Mouse (Mus musculus): ENCODE measurements around the gene Gpr180. TPM values are rescaled to one million over a fixed set of nuclear protein-coding genes. Genes with fewer than 3 reads are reported as not detected.

Gene Gpr180
- polyA plus RNA-seq, 1 experiment: 26.1 TPM

GRCm38 (mm10) chr14:118173590-118174203 lies 36.7 kb downstream of the Gpr180 start:
- TF ChIP-seq CTCF (IDR thresholded peaks at IDR 0.05; ENCODE audit: insufficient read depth, low read length): no peak
- no peak for DNase-seq
- WGBS: 62% methylated on average over 11 of the region's 11 CpGs

DNA sequence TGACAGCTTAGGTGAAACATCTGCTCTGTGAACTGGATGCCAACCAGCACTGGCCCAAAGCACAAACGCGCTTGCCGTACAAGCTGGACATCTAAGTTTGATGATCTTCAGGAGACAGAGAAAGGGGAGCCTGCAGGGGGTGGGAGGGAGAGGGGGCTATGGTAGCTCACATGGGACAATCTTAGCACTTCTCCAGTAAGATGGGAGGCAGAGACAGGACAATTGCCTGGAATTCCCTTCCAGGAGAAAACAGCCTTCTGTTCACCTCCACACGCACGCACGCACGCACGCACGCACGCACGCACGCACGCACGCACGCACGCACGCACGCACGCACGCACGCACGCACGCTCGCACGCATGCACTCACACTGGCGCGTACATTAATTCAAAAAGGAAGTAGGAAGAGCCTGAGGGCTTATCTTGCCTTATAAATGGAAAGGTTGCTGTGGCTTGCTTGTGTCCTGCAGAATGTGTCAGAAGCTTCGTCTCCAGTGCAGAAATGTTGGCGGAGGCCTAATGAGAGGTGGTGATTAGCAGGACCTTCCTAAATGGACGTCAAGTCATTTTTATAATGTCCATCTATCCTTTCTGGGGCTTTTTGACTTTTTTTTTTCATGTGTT lies 38.2 kb downstream of the Gpr180 start:
- no peak for DNase-seq
- H3K4me1 ChIP-seq (ENCODE audit: control insufficient read depth, insufficient read depth, low read length): no peaks in the 10 kb centered on the region
- TF ChIP-seq POLR2A (IDR thresholded peaks at IDR 0.05; ENCODE audit: borderline replicate concordance, extremely low read depth, low read depth, low read length): no peak
- no peak for TF ChIP-seq CTCF (IDR thresholded peaks at IDR 0.05; ENCODE audit: insufficient read depth, low read length)
- H3K4me3 ChIP-seq (replicated peaks; ENCODE audit: extremely low read depth, low read depth, low read length): no peak overlapping the region
- 84% methylated on average over 30 of the region's 30 CpGs for WGBS

More at GRCm38 (mm10) chr14:118173590-118174203, 36.7 kb downstream of the Gpr180 start:
- Histone ChIP-seq H3K4me1 (ENCODE audit: control insufficient read depth, insufficient read depth, low read length) (no peaks in the 10 kb centered on the region), H3K4me3 (replicated peaks; ENCODE audit: extremely low read depth, low read depth, low read length) (no peak overlapping the region)

- no peak for TF ChIP-seq CTCF (IDR thresholded peaks at IDR 0.05; ENCODE audit: insufficient read depth, low read length)
- no peak for TF ChIP-seq POLR2A (IDR thresholded peaks at IDR 0.05; ENCODE audit: borderline replicate concordance, extremely low read depth, low read depth, low read length)
- WGBS: 85% methylated on average over 12 of the region's 12 CpGs
- DNase-seq: no peak
- no peak overlapping the region for H3K4me3 ChIP-seq (replicated peaks; ENCODE audit: extremely low read depth, low read depth, low read length)
- H3K4me1 ChIP-seq (ENCODE audit: control insufficient read depth, insufficient read depth, low read length): no peaks in the 10 kb centered on the region
Measured at GRCm38 (mm10) chr14:118175694-118176085, 38.7 kb downstream of the Gpr180 start.

GRCm38 (mm10) chr14:118179251-118179650 lies 42.3 kb downstream of the Gpr180 start:
- Histone ChIP-seq H3K4me1 (ENCODE audit: control insufficient read depth, insufficient read depth, low read length) (no peaks in the 10 kb centered on the region), H3K4me3 (replicated peaks; ENCODE audit: extremely low read depth, low read depth, low read length) (no peak overlapping the region)
- TF ChIP-seq CTCF (IDR thresholded peaks at IDR 0.05; ENCODE audit: insufficient read depth, low read length) (no peak), POLR2A (IDR thresholded peaks at IDR 0.05; ENCODE audit: borderline replicate concordance, extremely low read depth, low read depth, low read length) (no peak)
- no peak for DNase-seq
- 19% methylated on average over 1 of the region's 1 CpGs for whole genome bisulfite sequencing

DNA sequence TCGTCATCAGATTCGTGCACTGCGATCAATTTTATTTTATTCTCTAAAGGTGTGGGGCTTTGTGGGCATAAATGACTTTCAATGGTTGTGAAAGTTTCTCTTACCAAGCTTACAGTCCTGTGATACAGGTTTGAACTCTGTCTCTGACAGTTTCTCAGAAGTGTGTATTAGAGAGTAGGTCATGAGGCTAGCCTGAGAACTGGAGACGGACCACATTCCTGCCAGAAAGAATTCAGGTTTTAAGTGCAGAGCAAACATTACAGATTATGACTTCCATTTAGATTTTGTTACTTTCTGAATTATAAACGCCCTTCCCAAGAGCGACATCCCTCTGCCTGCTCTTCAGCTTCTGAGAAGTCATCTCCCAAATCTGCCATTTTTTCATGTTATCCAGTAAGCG lies 42.7 kb downstream of the Gpr180 start:
- WGBS: 37% methylated on average over 7 of the region's 7 CpGs
- DNase-seq: no peak
- Histone ChIP-seq H3K4me1 (ENCODE audit: control insufficient read depth, insufficient read depth, low read length) (no peaks in the 10 kb centered on the region), H3K4me3 (replicated peaks; ENCODE audit: extremely low read depth, low read depth, low read length) (peak overlapping the region; percentile 28)
- TF ChIP-seq POLR2A (IDR thresholded peaks at IDR 0.05; ENCODE audit: borderline replicate concordance, extremely low read depth, low read depth, low read length): no peak
- no peak for TF ChIP-seq CTCF (IDR thresholded peaks at IDR 0.05; ENCODE audit: insufficient read depth, low read length)

DNA sequence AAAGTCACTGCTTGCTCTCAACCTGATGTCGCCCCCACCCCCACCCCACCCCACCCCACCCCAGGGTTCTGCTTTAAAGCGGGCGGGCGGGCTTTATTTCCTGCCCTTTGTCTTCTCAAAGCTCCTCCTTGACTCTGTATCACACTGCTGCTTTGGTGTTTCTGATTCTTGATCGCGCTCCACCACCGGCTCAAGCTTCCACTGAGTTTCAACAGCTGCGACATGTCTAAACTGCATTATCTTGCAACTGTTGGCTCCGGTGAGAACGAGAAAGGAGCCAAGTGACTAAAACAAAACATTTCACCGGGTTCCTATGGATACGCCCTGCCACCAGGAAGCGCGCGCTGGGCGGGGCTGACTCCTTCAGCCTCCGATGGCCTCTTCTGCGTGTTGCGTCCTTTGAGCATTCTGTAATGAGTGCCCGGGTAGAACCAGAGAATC lies 43.2 kb downstream of the Gpr180 start:
- DNase-seq: peak; percentile 65
- TF ChIP-seq CTCF (IDR thresholded peaks at IDR 0.05; ENCODE audit: insufficient read depth, low read length) (no peak), POLR2A (IDR thresholded peaks at IDR 0.05; ENCODE audit: borderline replicate concordance, extremely low read depth, low read depth, low read length) (no peak)
- WGBS: 0% methylated on average over 20 of the region's 20 CpGs
- H3K4me1 ChIP-seq (ENCODE audit: control insufficient read depth, insufficient read depth, low read length): no peaks in the 10 kb centered on the region
- H3K4me3 ChIP-seq (replicated peaks; ENCODE audit: extremely low read depth, low read depth, low read length): peak overlapping the region; percentile 80

GRCm38 (mm10) chr14:118180711-118181177 lies 43.8 kb downstream of the Gpr180 start:
- DNase-seq: peak; percentile 34
- TF ChIP-seq POLR2A (IDR thresholded peaks at IDR 0.05; ENCODE audit: borderline replicate concordance, extremely low read depth, low read depth, low read length): peak; percentile 73; the same call in 1 of the 2 replicates
- no peak for TF ChIP-seq CTCF (IDR thresholded peaks at IDR 0.05; ENCODE audit: insufficient read depth, low read length)
- Histone ChIP-seq H3K4me1 (ENCODE audit: control insufficient read depth, insufficient read depth, low read length) (no peaks in the 10 kb centered on the region), H3K4me3 (replicated peaks; ENCODE audit: extremely low read depth, low read depth, low read length) (peak overlapping the region; percentile 80)
- WGBS: 7% methylated on average over 10 of the region's 10 CpGs

DNA sequence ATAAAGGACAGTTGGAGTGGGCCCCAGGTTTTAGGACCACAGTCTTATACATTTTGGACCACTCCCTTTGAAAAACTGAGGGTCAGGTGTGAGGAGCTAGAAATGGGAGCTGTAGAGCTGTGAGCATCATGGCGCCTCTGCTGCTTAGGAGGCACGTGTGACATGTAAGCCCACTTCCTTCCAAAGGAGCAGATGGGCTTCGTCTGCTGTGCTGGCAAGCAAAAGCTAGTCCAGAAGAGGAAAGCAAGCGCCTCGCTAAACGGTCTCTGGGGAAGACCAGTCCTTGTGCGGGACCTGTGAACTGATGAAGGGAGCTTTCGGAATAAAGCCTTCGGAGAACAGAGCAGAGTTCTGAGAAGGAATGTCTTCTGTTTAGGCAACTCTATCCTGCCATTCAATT lies 54.5 kb downstream of the Gpr180 start:
- TF ChIP-seq CTCF (IDR thresholded peaks at IDR 0.05; ENCODE audit: insufficient read depth, low read length): no peak
- WGBS: 64% methylated on average over 9 of the region's 9 CpGs
- no peak for DNase-seq

DNA sequence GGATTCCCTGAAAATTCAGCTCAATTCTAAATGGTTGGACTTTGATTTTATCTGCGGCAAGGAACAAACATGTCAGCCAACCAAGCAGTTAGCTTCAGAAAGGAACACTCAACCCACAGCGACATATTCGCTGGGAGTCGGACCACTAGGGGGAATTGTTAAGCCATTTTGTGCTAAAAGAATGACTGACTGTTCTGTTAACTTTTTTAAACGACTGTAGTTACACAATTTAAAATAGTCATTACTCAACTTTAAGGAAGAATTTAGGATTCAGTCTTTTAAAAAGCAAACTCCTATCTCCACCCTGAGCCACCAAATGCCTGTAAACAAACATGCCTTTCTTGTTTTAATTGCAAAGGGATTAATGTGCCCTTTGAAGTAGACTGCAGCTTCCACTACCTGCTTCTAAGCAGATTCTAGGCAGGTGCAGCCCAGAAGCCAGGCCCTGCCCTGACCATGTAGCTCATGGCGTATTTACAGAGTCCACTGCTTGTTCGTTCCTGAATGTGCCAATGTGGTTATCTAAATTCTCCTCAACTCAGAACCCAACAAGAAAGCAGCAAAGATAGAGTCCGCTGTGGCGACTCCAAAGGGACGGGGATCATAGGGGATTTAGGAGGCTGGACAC lies 56.2 kb downstream of the Gpr180 start:
- TF ChIP-seq POLR2A (IDR thresholded peaks at IDR 0.05; ENCODE audit: borderline replicate concordance, extremely low read depth, low read depth, low read length) (no peak), CTCF (IDR thresholded peaks at IDR 0.05; ENCODE audit: insufficient read depth, low read length) (no peak)
- 68% methylated on average over 10 of the region's 10 CpGs for WGBS
- DNase-seq: no peak
- Histone ChIP-seq H3K4me1 (ENCODE audit: control insufficient read depth, insufficient read depth, low read length) (no peaks in the 10 kb centered on the region), H3K4me3 (replicated peaks; ENCODE audit: extremely low read depth, low read depth, low read length) (no peak overlapping the region)

More for the DNA sequence above, 54.5 kb downstream of the Gpr180 start:
- Histone ChIP-seq H3K4me1 (ENCODE audit: control insufficient read depth, insufficient read depth, low read length) (no peaks in the 10 kb centered on the region), H3K4me3 (replicated peaks; ENCODE audit: extremely low read depth, low read depth, low read length) (no peak overlapping the region)

- TF ChIP-seq POLR2A (IDR thresholded peaks at IDR 0.05; ENCODE audit: borderline replicate concordance, extremely low read depth, low read depth, low read length) (no peak), CTCF (IDR thresholded peaks at IDR 0.05; ENCODE audit: insufficient read depth, low read length) (no peak)
- no peaks in the 10 kb centered on the region for H3K4me1 ChIP-seq (ENCODE audit: control insufficient read depth, insufficient read depth, low read length)
- DNase-seq: no peak
- no peak overlapping the region for H3K4me3 ChIP-seq (replicated peaks; ENCODE audit: extremely low read depth, low read depth, low read length)
- WGBS: 44% methylated on average over 10 of the region's 10 CpGs
Measured at GRCm38 (mm10) chr14:118193663-118194062, 56.7 kb downstream of the Gpr180 start.
